11 mouse cellular contexts compared by ENCODE assay signal in the genomic region with DNA sequence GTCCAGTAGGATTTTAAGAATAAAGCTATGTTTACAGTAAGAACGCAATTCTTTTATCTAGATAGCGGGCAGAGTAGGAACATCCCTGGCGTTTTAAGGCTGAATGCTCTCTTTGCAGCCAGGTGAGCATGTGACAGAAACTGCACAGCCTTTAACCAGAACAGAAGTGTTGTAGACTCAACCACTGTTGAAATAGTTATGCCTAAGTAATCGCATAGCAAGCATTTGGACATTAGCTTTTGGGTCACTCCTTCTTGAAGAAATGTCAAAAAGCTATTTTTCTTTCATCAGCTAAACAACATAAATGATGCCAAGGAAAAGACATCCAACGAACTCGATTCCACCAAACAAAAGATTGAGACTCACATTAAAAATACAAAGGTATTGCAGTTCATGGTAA.
DNase-seq lines count a peak whose midpoint lies in the region; ATAC-seq and TF ChIP-seq lines count a peak whose summit lies in the region.
"Had no signal": no experiment of that assay in that cellular context is flagged by ENCODE, and none has a peak within 500 bp of the region (broad histone marks: within the 10 kb centered on the region; RNA-seq: fewer than 3 reads in every experiment).

No protein-coding gene starts in this region.

- H3K4me1 ChIP-seq in heart, embryonic 14.5 days (ENCODE audit: control insufficient read depth in 2 of 2, insufficient read depth in 2 of 2, low read length in 2 of 2): peaks cover 7 to 14% of the 10 kb centered on the region in 2 experiments; a peak in 3 of 4 replicates
- no peaks in the 10 kb centered on the region; the same call in 1 of the 2 replicates for H3K4me1 ChIP-seq in embryonic facial prominence, embryonic 11.5 days (ENCODE audit: control insufficient read depth, insufficient read depth, low read length)
- no peaks in the 10 kb centered on the region for H3K4me1 ChIP-seq in hindbrain, embryonic 11.5 days (replicated peaks; ENCODE audit: control insufficient read depth, insufficient read depth, low read length)
- peaks cover 16% of the 10 kb centered on the region for H3K4me1 ChIP-seq in midbrain, embryonic 13.5 days (replicated peaks)
- no peaks in the 10 kb centered on the region; the same call in 1 of the 2 replicates for H3K4me1 ChIP-seq in cerebellum, adult 2 months (ENCODE audit: control insufficient read depth, insufficient read depth, low read length)
- H3K4me1 ChIP-seq: liver, embryonic 12.5 days had no signal

- no peak overlapping the region for H3K27ac ChIP-seq in heart, embryonic 14.5 days (replicated peaks in 1 of 2; ENCODE audit: control insufficient read depth in 1 of 2, insufficient read depth in 1 of 2, low read depth in 2 of 2, low read length in 2 of 2)
- H3K27ac ChIP-seq in embryonic facial prominence, embryonic 11.5 days (replicated peaks; ENCODE audit: low read depth, low read length): peak overlapping the region; percentile 1; the same call in 1 of the 2 replicates
- no peak overlapping the region for H3K27ac ChIP-seq in hindbrain, embryonic 11.5 days (ENCODE audit: low read depth, low read length)
- 0 out of 2 replicates have a peak overlapping the region, but pooled peaks have one; percentile 36 for H3K27ac ChIP-seq in midbrain, embryonic 13.5 days
- no peak overlapping the region for H3K27ac ChIP-seq in cerebellum, adult 2 months (ENCODE audit: insufficient read depth, low read length)
- H3K27ac ChIP-seq: liver, embryonic 12.5 days had no signal

- H3K9ac ChIP-seq in heart, embryonic 14.5 days (ENCODE audit: low read length): no peak overlapping the region
- H3K9ac ChIP-seq in embryonic facial prominence, embryonic 11.5 days (replicated peaks; ENCODE audit: low read length): peak overlapping the region; percentile 46
- no peak overlapping the region for H3K9ac ChIP-seq in hindbrain, embryonic 11.5 days (ENCODE audit: low read depth, low read length)
- 0 out of 2 replicates have a peak overlapping the region, but pooled peaks have one; percentile 10 for H3K9ac ChIP-seq in midbrain, embryonic 13.5 days (replicated peaks)
- H3K9ac ChIP-seq: liver, embryonic 12.5 days had no signal

- no peak for TF ChIP-seq CTCF in cerebellum, adult 2 months (IDR thresholded peaks at IDR 0.05; ENCODE audit: borderline replicate concordance, insufficient read depth, low read depth, low read length)

- intact Hi-C loops in heart, postnatal 14 days (cut with DNase I): no loop called here

- H3K4me2 ChIP-seq in heart, embryonic 14.5 days (ENCODE audit: low read length): peak overlapping the region; percentile 45; the same call in 1 of the 2 replicates
- H3K4me2 ChIP-seq in embryonic facial prominence, embryonic 11.5 days (ENCODE audit: low read depth, low read length): peak overlapping the region; percentile 13; the same call in 1 of the 2 replicates
- H3K4me2 ChIP-seq in hindbrain, embryonic 11.5 days (replicated peaks; ENCODE audit: low read depth, low read length): peak overlapping the region; percentile 9; the same call in 1 of the 2 replicates
- H3K4me2 ChIP-seq in midbrain, embryonic 13.5 days (replicated peaks): peak overlapping the region; percentile 47
- H3K4me2 ChIP-seq: liver, embryonic 12.5 days had no signal

- H3K36me3 ChIP-seq in heart, embryonic 14.5 days (ENCODE audit: control insufficient read depth, insufficient read depth, low read length): no peaks in the 10 kb centered on the region
- H3K36me3 ChIP-seq in embryonic facial prominence, embryonic 11.5 days (replicated peaks; ENCODE audit: control insufficient read depth, insufficient read depth, low read depth, low read length): no peaks in the 10 kb centered on the region
- H3K36me3 ChIP-seq in hindbrain, embryonic 11.5 days (ENCODE audit: control insufficient read depth, insufficient read depth, low read length): no peaks in the 10 kb centered on the region
- no peaks in the 10 kb centered on the region for H3K36me3 ChIP-seq in midbrain, embryonic 13.5 days
- H3K36me3 ChIP-seq: liver, embryonic 12.5 days had no signal

- TF ChIP-seq POLR2A in cerebellum, adult 2 months (IDR thresholded peaks at IDR 0.05; ENCODE audit: borderline replicate concordance, insufficient read depth, low read length): no peak

- 0 out of 4 replicates have a peak overlapping the region, but pooled peaks of 1 of the 2 experiments have one; percentile 4 for H3K4me3 ChIP-seq in heart, embryonic 14.5 days (ENCODE audit: control insufficient read depth in 1 of 2, insufficient read depth in 1 of 2, low read depth in 1 of 2, low read length in 2 of 2)
- no peak overlapping the region for H3K4me3 ChIP-seq in embryonic facial prominence, embryonic 11.5 days (ENCODE audit: low read depth, low read length)
- H3K4me3 ChIP-seq in hindbrain, embryonic 11.5 days (ENCODE audit: low read depth, low read length): no peak overlapping the region
- H3K4me3 ChIP-seq in midbrain, embryonic 13.5 days (replicated peaks): peak overlapping the region; percentile 11; the same call in 1 of the 2 replicates
- no peak overlapping the region for H3K4me3 ChIP-seq in cerebellum, adult 2 months (replicated peaks; ENCODE audit: insufficient read depth, low read depth, low read length)
- H3K4me3 ChIP-seq: liver, embryonic 12.5 days had no signal

- H3K27me3 ChIP-seq in heart, embryonic 14.5 days (ENCODE audit: control insufficient read depth, insufficient read depth, low read length): no peaks in the 10 kb centered on the region
- H3K27me3 ChIP-seq in embryonic facial prominence, embryonic 11.5 days (ENCODE audit: control insufficient read depth, insufficient read depth, low read length): no peaks in the 10 kb centered on the region
- no peaks in the 10 kb centered on the region for H3K27me3 ChIP-seq in hindbrain, embryonic 11.5 days (ENCODE audit: control insufficient read depth, insufficient read depth, low read length)
- H3K27me3 ChIP-seq in midbrain, embryonic 13.5 days: 0 out of 2 replicates have a peak, but pooled peaks cover 3% of the 10 kb centered on the region
- no peaks in the 10 kb centered on the region for H3K27me3 ChIP-seq in cerebellum, adult 2 months (ENCODE audit: control insufficient read depth, insufficient read depth, low read length)
- H3K27me3 ChIP-seq: liver, embryonic 12.5 days had no signal

- ATAC-seq in heart, embryonic 14.5 days (ENCODE audit: insufficient number of reproducible peaks, insufficient read depth, low FRiP score, low read depth): no peak
- no peak for ATAC-seq in embryonic facial prominence, embryonic 11.5 days (replicated peaks; ENCODE audit: insufficient number of reproducible peaks, low FRiP score, low TSS enrichment, low read depth)
- no peak; the same call in 1 of the 2 replicates for ATAC-seq in hindbrain, embryonic 11.5 days (ENCODE audit: low FRiP score)
- ATAC-seq in midbrain, embryonic 13.5 days: no peak
- ATAC-seq in cerebellum, adult (ENCODE audit: insufficient number of reproducible peaks, low FRiP score, low TSS enrichment): no peak
- ATAC-seq: liver, embryonic 12.5 days had no signal

- 64% methylated on average over 6 of the region's 6 CpGs for WGBS in heart, embryonic 14.5 days
- WGBS in embryonic facial prominence, embryonic 11.5 days: 57% methylated on average over 6 of the region's 6 CpGs
- 38% methylated on average over 6 of the region's 6 CpGs for WGBS in hindbrain, embryonic 11.5 days
- WGBS in midbrain, embryonic 13.5 days: 36% methylated on average over 6 of the region's 6 CpGs
- WGBS in cerebellum, adult 2 months: 31% methylated on average over 6 of the region's 6 CpGs

- H3K9me3 ChIP-seq in heart, embryonic 14.5 days (ENCODE audit: control insufficient read depth, low read length): no peaks in the 10 kb centered on the region
- H3K9me3 ChIP-seq in embryonic facial prominence, embryonic 11.5 days (replicated peaks; ENCODE audit: control insufficient read depth, low read length): no peaks in the 10 kb centered on the region
- no peaks in the 10 kb centered on the region for H3K9me3 ChIP-seq in hindbrain, embryonic 11.5 days (ENCODE audit: control insufficient read depth, low read length)
- H3K9me3 ChIP-seq in midbrain, embryonic 13.5 days: no peaks in the 10 kb centered on the region
- H3K9me3 ChIP-seq: liver, embryonic 12.5 days had no signal

- DNase-seq in heart, postnatal 14 days: no peak
- no peak for DNase-seq in embryonic facial prominence, embryonic 11.5 days (ENCODE audit: low spot score)
- DNase-seq in hindbrain, embryonic 11.5 days (ENCODE audit: low spot score): no peak
- DNase-seq in cerebellum, adult 2 months: no peak
- DNase-seq in adrenal gland, adult 2 months: no peak
- DNase-seq: right cerebral cortex, adult 18-20 months; thymus, adult 2 months had no signal

Comparison
In these comparisons a context has a peak if more than half of its experiments do, and no peak if none do; other contexts are left out.
1. H3K27ac ChIP-seq: peak in embryonic facial prominence, embryonic 11.5 days (single experiment) and midbrain, embryonic 13.5 days (single experiment); none in heart, embryonic 14.5 days (0 of 2), hindbrain, embryonic 11.5 days (single experiment) and cerebellum, adult 2 months (single experiment).
2. H3K9ac ChIP-seq: peak in embryonic facial prominence, embryonic 11.5 days (single experiment) and midbrain, embryonic 13.5 days (single experiment); none in heart, embryonic 14.5 days (single experiment) and hindbrain, embryonic 11.5 days (single experiment).
3. Peak in every context shown above with its lines, with median percentiles within 50 percentile points of each other: H3K4me2 ChIP-seq.